Mouse (Mus musculus) heart, postnatal 4 days (tissue): ENCODE results near the gene Mpig6b. TPM values are rescaled to one million over a fixed set of nuclear protein-coding genes. Genes with fewer than 3 reads are reported as not detected.

Experiments
- DNase-seq: peaks from one replicate; pipeline ENCODE4 v3.0.0; 2021
- total RNA-seq, 2 experiments: library from RNA; stranded (reverse); gene quantifications; 2 replicates each; pipeline ENCODE4 v1.2.3; 2021

The Mpig6b gene
- total RNA-seq, 2 experiments from 2014 or later, result 0.47 TPM; not detected in 1

GRCm38 (mm10) chr17:35016791-35017705 is 48.9 kb downstream of the Mpig6b start:
- no peak for DNase-seq

- DNase-seq, result peak; percentile 72
Observed at GRCm38 (mm10) chr17:35016376-35016775, 49.6 kb downstream of the Mpig6b start, which contains the start of gene Vwa7. TSS of gene Vwa7 (plus strand) at chr17:35016579.

GRCm38 (mm10) chr17:35015296-35015695 is 50.7 kb downstream of the Mpig6b start:
- DNase-seq, result no peak

- DNase-seq, result no peak
Observed at GRCm38 (mm10) chr17:35013221-35013620, 52.8 kb downstream of the Mpig6b start.

Other genes starting within 250 kb of the Mpig6b start
- 10 to 100 TPM; 13.6 to 16.2 TPM for gene Stk19, start 229.2 kb downstream of the Mpig6b start, total RNA-seq
- gene Dxo, start 229.2 kb downstream of the Mpig6b start, total RNA-seq, result 10 to 100 TPM; 21.4 to 23.0 TPM
- gene Skiv2l, start 216.0 kb downstream of the Mpig6b start, total RNA-seq, result 10 to 100 TPM; 27.4 to 27.9 TPM
- 10 to 100 TPM; 30.4 to 34.2 TPM for gene Nelfe, start 215.8 kb downstream of the Mpig6b start, total RNA-seq
- 1 to 10 TPM in 1 of 2 experiments, under 1 TPM in 1; 0.88 to 2.6 TPM for gene Cfb, start 203.7 kb downstream of the Mpig6b start, total RNA-seq
- 1 to 10 TPM; 7.9 TPM for gene Zbtb12, start 186.7 kb downstream of the Mpig6b start, total RNA-seq
- gene Gm20547, start 184.1 kb downstream of the Mpig6b start, total RNA-seq, result not detected
- 1 to 10 TPM; 3.0 to 3.7 TPM for gene C2, start 167.9 kb downstream of the Mpig6b start, total RNA-seq
- gene Ehmt2, start 167.7 kb downstream of the Mpig6b start, total RNA-seq, result 10 to 100 TPM; 55.7 to 56.8 TPM
- gene Slc44a4, start 151.7 kb downstream of the Mpig6b start, total RNA-seq, result not detected
- gene Neu1, start 134.9 kb downstream of the Mpig6b start, total RNA-seq, result 10 to 100 TPM; 10.1 to 11.7 TPM
- 1 to 10 TPM; 4.8 to 5.2 TPM for gene Hspa1b, start 106.9 kb downstream of the Mpig6b start, total RNA-seq
- gene Gm20481, start 96.3 kb downstream of the Mpig6b start, total RNA-seq, result not detected
- 1 to 10 TPM; 2.6 to 2.9 TPM for gene Hspa1a, start 94.0 kb downstream of the Mpig6b start, total RNA-seq
- 1 to 10 TPM; 5.3 to 6.6 TPM for gene Hspa1l, start 93.5 kb downstream of the Mpig6b start, total RNA-seq
- gene Lsm2, start 84.3 kb downstream of the Mpig6b start, total RNA-seq, result 10 to 100 TPM; 52.2 to 55.0 TPM
- gene Vars, start 65.2 kb downstream of the Mpig6b start, total RNA-seq, result 10 to 100 TPM; 46.7 to 49.0 TPM
- 1 to 10 TPM; 1.6 to 1.8 TPM for gene Vwa7, start 49.6 kb downstream of the Mpig6b start, total RNA-seq
- 1 to 10 TPM in 1 of 2 experiments, under 1 TPM in 1; 0.74 to 1.3 TPM for gene Sapcd1, start 38.2 kb downstream of the Mpig6b start, total RNA-seq
- gene Msh5, start 19.4 kb downstream of the Mpig6b start, total RNA-seq, result 1 to 10 TPM; 4.0 to 6.5 TPM
- gene Clic1, start 16.2 kb downstream of the Mpig6b start, total RNA-seq, result 100 to 1,000 TPM; 166 to 167 TPM
- 100 to 1,000 TPM; 104 to 106 TPM for gene Ddah2, start 7.1 kb downstream of the Mpig6b start, total RNA-seq
- not detected for gene Ly6g6c, start 796 bp downstream of the Mpig6b start, total RNA-seq
- not detected for gene Ly6g6e, start 10.7 kb upstream of the Mpig6b start, total RNA-seq
- 1 to 10 TPM; 1.6 to 2.4 TPM for gene Ly6g6d, start 11.9 kb upstream of the Mpig6b start, total RNA-seq
- gene Ly6g6f, start 19.4 kb upstream of the Mpig6b start, total RNA-seq, result not detected
- 10 to 100 TPM; 50.6 to 53.5 TPM for gene Abhd16a, start 23.1 kb upstream of the Mpig6b start, total RNA-seq
- gene Ly6g5c, start 42.1 kb upstream of the Mpig6b start, total RNA-seq, result not detected
- under 1 TPM; 0.52 to 0.62 TPM for gene Ly6g5b, start 49.2 kb upstream of the Mpig6b start, total RNA-seq
- 1 to 10 TPM; 6.0 to 6.2 TPM for gene Gpank1, start 55.3 kb upstream of the Mpig6b start, total RNA-seq
- gene Csnk2b, start 55.9 kb upstream of the Mpig6b start, total RNA-seq, result 100 to 1,000 TPM; 189 to 196 TPM
- 10 to 100 TPM; 26.6 to 27.3 TPM for gene D17H6S53E, start 60.2 kb upstream of the Mpig6b start, total RNA-seq
- not detected for gene Apom, start 65.9 kb upstream of the Mpig6b start, total RNA-seq
- gene Bag6, start 69.0 kb upstream of the Mpig6b start, total RNA-seq, result 100 to 1,000 TPM; 318 to 321 TPM
- gene Prrc2a, start 98.7 kb upstream of the Mpig6b start, total RNA-seq, result 100 to 1,000 TPM; 248 to 251 TPM
- gene Aif1, start 109.9 kb upstream of the Mpig6b start, total RNA-seq, result 1 to 10 TPM; 2.9 to 3.4 TPM
- 1 to 10 TPM; 4.2 to 4.8 TPM for gene Lst1, start 122.3 kb upstream of the Mpig6b start, total RNA-seq
- gene Ltb, start 128.3 kb upstream of the Mpig6b start, total RNA-seq, result 1 to 10 TPM in 1 of 2 experiments, under 1 TPM in 1; 0.81 to 1.0 TPM
- gene Tnf, start 135.8 kb upstream of the Mpig6b start, total RNA-seq, result 1 to 10 TPM in 1 of 2 experiments, under 1 TPM in 1; 0.76 to 1.3 TPM
- under 1 TPM; 0.26 to 0.32 TPM for gene Lta, start 139.2 kb upstream of the Mpig6b start, total RNA-seq
- under 1 TPM in 1 of 2 experiments, not detected in 1; 0.52 TPM for gene Gm16181, start 154.7 kb upstream of the Mpig6b start, total RNA-seq
- 1 to 10 TPM; 8.0 to 9.3 TPM for gene Atp6v1g2, start 167.5 kb upstream of the Mpig6b start, total RNA-seq
- gene Nfkbil1, start 169.6 kb upstream of the Mpig6b start, total RNA-seq, result 10 to 100 TPM; 10.8 to 11.0 TPM
- 100 to 1,000 TPM; 221 to 230 TPM for gene Ddx39b, start 175.6 kb upstream of the Mpig6b start, total RNA-seq
- gene H2-D1, start 196.5 kb upstream of the Mpig6b start, total RNA-seq, result 10 to 100 TPM; 45.9 to 50.4 TPM